Mouse (Mus musculus) mouse embryonic stem cell (cell line): ENCODE data around the gene Lrrc75b.
"Not testable (repeated sequence)": the region's sequence is repeated elsewhere in the genome, so short reads cannot be mapped to it uniquely, and the experiment has no call there.

Experiments used
- in situ Hi-C, 2 experiments: fragments of 300-500 bp; cut with MboI; formaldehyde crosslinking; loops; 1 replicate in 1 of 2; 3 replicates in 1 of 2; pipeline ENCODE4 v1.14.3; 2019 to 2020; ENCODE audit warnings: low sequenced_read_pairs in 2 of 2, low pct_unique_long_range_greater_than_20kb in 1 of 2, mixed read lengths in 1 of 2; ENCODE audit not compliant: unreplicated experiment in 1 of 2

Gene Lrrc75b

DNA sequence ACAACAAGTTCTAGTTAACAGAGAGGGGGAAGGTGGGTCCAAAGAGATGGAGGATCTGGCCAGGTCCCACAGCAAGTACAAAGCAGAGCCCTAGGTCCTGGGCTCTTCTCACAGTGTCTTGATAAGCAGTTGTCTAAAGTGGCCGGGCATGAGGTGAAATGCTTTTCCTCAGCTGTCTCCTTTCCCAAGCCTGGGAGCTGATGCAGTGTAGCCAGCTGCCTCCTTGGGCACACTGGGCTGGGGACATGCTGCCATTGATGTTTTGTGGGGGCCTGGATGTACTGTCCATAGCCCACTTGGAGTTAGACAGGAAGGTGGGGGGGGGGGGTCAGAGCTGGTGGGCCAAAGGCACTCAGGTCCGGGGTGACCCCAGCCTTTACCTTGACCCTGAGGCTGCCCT lies 8.0 kb downstream of the Lrrc75b start:
- in situ Hi-C loops = no loop called here

DNA sequence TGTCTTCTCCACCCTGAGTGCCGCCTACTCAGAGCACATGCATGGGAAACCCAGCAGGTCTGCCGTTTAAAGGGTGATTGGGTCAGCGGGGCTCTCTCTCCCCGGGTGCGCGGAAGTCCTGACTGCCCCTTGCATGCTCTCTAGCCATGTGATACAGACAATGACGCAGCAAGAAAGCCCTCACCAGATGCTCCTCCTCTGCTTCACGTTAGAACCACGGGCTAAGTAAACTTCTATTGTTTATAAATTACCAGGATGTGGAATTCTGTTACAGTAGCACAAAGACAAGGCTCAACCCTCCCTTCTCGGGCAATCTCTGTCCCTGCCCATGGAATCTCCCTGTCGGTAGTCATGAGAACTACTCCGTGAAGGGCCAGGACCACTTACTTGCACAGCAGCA lies 9.0 kb downstream of the Lrrc75b start:
- in situ Hi-C loops = no loop called here

GRCm38 (mm10) chr10:75549886-75550285 lies 10.2 kb downstream of the Lrrc75b start:
- in situ Hi-C loops = no loop called here

- in situ Hi-C loops = no loop called here
These were observed 11.6 kb downstream of the Lrrc75b start for GRCm38 (mm10) chr10:75548486-75548885.

DNA sequence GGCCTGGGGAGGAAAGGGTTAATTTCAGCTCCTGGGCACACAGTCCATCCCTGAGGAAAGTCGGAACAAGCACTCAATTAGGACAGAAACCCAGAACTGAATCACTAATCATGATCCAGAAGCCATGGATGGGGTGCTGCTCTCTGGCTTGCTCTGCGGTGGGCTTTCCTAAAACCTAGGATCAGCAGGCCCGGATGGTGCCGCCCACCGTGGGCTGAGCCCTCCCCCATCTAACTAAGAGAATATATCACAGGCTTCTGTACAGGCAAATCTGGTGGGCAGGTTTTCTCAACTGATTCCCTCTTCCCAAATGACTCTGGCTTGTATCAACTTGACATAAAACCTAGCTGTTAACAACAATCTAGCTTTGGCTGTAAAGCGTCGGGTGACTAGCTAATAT lies 12.2 kb downstream of the Lrrc75b start:
- in situ Hi-C loops = no loop called here

DNA sequence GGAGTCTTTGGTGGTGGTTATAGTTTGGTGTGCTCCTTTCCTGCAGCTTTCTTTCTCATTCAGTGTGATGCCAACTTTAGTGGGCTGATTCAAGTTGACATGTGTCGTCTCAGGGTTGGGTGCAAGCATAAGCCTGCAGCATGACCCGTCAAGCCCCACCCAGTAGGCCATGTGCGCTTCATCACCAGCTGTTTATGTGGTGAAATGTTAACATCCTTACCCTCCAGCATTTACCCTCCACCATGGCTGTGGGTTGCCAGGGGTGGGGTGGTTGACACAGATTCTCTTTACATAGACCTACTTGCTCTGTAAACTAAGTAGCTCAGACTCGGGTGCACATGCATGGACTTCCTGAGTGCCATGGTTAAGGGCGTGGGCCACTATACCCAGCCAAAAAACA lies 24.0 kb downstream of the Lrrc75b start:
- in situ Hi-C loops = no loop called here

GRCm38 (mm10) chr10:75535423-75535822 lies 24.7 kb downstream of the Lrrc75b start:
- in situ Hi-C loops = no loop called here

DNA sequence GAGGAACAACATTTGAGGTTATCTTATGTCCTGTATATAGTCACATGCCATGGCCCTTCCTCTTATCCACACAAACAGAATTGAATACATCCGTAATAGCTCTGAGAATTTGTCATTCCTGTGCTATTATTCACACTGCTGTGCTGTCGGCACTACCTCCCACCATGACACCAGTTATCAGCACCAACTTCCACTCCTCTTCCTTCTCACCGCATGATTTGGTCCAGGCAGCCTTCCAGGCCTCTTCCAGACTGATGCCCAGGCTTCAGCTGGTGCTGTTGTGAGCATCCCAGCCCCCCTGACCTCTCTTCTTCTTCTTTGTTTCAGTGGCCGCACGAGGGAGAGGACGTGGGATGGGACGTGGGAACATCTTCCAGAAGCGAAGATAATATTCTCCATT lies 25.2 kb downstream of the Lrrc75b start:
- in situ Hi-C loops = no loop called here

DNA sequence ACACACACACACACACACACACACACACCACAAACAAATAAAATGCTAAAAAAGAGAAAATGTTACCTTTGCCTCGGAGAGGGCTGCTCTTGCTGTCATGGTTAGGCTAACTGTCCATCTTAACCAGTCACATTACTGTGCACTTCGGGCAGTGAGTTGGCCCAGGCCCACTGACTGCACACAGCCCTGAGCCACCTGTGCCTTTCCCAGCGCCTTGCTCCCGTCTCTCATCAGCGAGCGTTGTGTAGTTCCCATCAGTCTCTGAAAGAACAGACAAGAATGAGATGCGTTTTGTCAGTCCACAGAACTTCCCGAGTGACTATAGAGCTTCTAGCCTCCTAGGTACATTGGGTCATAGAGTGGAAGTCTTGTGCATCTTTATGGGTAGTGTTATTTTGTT lies 25.9 kb downstream of the Lrrc75b start:
- in situ Hi-C loops = no loop called here

GRCm38 (mm10) chr10:75531532-75532090 lies 28.5 kb downstream of the Lrrc75b start:
- in situ Hi-C loops = no loop called here

DNA sequence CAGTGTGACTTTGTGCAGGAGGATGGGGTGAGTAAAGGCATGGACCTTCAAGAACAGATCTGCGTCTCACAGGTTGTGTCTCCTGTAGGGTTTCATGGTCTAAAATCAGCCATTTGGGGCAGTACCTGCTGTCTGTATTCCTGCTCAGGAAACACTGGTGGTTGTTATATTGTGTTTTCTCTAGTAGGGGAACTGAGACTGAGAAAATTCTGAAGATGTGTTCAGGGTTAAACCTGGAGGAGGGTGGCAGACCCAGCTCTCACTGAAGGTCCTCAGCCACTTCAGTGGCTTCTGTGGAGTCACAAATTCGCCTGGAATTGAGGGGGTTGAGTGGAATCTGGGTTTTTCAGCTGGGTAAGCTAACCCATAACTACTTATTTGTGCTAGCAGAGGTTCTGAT lies 29.8 kb downstream of the Lrrc75b start:
- in situ Hi-C loops = no loop called here

GRCm38 (mm10) chr10:75525450-75525849 lies 34.7 kb downstream of the Lrrc75b start:
- in situ Hi-C loops = not testable (repeated sequence)

- in situ Hi-C loops = no loop called here
These were observed 38.5 kb downstream of the Lrrc75b start for GRCm38 (mm10) chr10:75521643-75522042.

DNA sequence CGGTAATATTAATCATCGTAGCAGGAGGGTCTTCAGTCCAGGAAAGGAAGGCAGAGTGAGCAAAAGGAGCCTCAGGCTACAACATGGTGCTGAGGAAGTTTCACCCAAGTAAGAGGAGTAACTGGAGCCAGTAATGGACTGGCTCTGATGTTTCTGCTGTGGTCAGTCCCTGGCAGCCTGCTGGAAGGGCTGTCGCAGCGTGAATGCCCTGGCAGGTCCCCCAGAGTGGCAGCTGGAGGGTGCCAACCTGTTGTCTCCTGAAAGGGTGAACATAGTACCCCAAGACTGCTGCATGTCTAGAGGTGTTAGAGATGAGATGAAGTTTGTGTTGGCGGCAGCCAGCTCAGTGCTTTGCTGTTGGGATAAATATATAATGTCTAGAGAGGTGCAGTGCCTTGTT lies 39.5 kb downstream of the Lrrc75b start:
- in situ Hi-C loops = no loop called here

- in situ Hi-C loops = no loop called here
These were observed 42.4 kb downstream of the Lrrc75b start, which contains the start of gene Gucd1 for GRCm38 (mm10) chr10:75517758-75518143. Gene Gucd1 (minus strand): TSS chr10:75517972.

- in situ Hi-C loops = no loop called here
These were observed 42.9 kb downstream of the Lrrc75b start, which contains the start of gene Snrpd3 for GRCm38 (mm10) chr10:75517073-75517757. Gene Snrpd3 (plus strand): TSS chr10:75517551.

GRCm38 (mm10) chr10:75516724-75517072 lies 43.4 kb downstream of the Lrrc75b start:
- in situ Hi-C loops = no loop called here

DNA sequence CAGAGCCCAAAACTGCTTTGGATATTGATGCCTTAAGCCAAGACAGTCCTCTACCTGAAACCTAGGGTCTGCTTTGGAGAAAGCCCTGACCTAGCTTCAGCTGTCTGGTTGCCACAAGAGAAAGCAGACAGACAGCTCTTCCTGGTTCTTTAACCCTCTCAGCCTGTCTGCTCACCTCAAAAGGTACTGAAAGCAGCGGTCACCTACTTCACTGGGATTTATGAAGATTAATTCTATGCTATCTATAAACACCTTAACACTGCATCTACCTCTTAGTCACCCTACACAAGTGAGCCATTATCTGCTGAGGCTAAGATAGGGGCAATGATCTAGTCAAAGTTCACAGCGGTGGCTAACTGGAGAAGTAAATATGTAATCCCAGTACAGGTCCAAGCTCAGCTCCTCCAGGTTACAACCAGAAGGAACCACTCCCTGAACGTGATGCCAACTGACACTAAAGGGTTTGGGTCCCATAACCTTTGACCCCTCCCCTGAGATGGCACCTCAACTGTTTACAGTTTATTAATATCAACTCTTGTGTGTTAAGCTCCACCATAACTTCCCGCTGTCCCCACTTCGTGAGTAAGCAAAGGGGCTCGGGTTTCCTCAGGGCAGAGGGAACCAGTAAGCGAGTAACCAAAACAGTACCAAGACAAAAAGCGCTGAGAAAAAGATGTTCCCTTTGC lies 43.9 kb downstream of the Lrrc75b start:
- in situ Hi-C loops = no loop called here

DNA sequence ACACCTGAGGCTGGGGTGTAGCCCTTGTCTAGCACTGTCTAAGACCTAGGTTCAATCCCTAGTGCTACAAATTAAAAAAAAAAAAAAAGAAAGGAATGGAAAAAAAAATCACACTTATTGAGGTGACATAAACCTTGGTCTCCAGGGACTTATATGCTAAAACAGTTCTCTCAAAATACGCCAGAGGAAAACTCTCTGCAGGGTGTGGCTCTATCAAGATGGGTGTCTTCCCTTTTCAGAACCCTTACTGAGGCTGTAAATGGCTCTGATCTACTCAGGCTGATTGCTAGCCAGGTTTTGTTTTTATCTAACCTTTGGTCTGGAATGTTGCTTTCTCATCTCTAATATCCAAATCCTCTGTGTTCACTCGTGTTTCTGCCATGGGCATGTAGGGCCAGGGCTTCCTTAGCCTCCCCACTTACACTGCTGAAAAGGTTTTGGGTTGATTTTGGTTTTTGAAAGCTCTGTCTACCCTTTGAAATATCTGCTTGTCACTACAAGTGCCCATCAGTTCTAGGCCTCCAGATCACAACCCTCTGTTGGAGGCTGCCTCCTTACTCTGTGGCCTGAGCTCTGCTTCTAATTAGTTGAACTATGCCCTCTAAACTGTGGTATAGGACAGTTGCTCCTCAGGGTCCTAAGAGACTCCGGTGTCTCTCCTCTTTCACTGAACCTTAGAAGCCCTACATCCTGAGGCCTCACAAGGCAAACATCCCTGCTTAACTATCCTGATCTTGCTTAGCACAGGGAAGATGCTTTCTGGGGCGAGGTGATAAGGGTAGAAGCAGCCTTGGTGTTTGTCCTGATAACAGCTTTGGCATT lies 44.7 kb downstream of the Lrrc75b start:
- in situ Hi-C loops = no loop called here
